Mouse (Mus musculus) megakaryocyte-erythroid progenitor cell, adult 5 weeks (primary cell): ENCODE data around the gene Rpl35. TPM values are rescaled to one million over a fixed set of nuclear protein-coding genes. Genes with fewer than 3 reads are reported as not detected.

Experiments
- polyA plus RNA-seq: library from polyadenylated mRNA; stranded (reverse); fragments of >175 nt; gene quantifications from 2 replicates; pipeline ENCODE4 v1.2.3, GENCODE M21; 2012

Rpl35 gene
- 228 and 240 TPM in 2 replicates for polyA plus RNA-seq

DNA sequence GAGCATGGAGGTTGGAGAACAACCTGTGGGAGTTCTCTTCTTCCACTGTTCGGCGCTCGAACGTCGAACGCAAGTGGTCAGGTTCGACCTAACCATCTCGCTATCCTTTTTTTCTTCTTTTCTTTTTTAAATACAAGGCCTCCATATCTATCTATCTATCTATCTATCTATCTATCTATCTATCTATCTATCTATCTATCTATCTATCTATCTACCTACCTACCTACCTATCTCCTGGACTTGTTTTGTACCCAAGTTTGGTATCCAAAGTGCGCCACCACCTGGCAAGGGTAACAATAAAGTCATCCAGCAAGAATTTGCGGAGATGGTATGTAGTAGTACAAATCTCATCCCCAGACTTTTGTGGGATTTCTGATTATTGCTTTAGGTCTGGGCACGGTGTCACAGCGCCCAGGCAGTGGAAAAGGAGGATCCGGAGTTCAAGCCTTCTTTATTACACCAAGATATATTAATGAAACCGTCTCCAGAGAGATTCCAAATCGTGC is at the start of gene Rpl35:
Gene Rpl35, minus strand, starts transcription at position 51 of the 506 bp plus-strand sequence.

GRCm38 (mm10) chr2:39004880-39005435 is 466 bp downstream of the Rpl35 start, which contains the start of gene Arpc5l:
Gene Arpc5l, plus strand, starts transcription at chr2:39005348.

DNA sequence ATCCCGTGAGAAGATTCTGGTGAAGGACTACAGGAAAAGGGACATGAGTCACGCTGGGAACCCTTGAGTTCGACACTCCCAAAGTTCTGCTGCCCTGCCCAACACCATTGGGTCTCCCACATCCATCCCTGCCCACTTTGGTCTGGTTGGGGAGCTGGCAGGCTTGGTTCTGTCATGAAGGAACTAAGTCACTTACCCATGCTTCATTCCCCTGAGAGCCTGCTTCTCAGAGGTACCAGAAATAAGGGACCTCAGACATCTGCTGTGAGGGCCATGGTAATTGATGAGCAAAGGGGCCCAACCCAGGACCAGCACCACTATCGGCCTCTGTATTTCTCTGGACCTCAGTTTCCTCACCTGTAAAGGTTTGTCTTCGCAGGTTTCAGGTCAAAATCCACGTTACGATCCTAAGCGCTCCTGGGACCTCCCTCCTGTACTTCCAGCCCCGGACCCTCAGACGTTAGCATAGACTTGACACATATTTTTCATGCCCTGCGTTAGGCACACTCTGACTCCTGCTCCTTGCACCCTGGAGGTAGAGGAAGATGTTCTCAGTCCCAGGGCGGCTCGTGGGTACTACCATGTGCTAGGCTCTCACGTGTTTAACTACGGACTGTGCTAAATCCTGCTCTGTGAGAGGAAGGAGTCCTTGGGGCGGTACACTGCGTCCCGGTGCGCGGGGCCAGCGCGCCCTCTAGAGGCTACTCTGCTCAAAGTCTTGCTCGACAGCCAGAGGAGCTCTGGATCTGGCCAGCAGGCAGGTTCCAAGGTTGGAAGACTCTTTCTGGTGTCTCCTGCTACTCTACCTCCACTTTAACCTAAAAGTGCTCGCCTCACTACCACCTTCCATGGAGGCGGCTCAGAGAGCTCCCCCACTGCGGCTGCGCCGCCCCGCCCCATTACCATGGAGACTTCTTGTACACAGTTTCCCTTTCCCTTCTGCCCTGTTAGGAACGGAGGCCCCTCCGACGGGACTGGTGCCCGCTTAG is 7.7 kb downstream of the Rpl35 start, which contains the start of gene Wdr38:
Gene Wdr38, plus strand, starts transcription at position 91 of the 989 bp plus-strand sequence.

Other genes starting within 250 kb of the Rpl35 start
- 0.65 and 0.70 TPM in 2 replicates for gene Nr6a1, start 77.9 kb downstream of the Rpl35 start, polyA plus RNA-seq
- 0.01 TPM in 1 of 2 replicates, not detected in the other for gene Olfml2a, start 73.6 kb downstream of the Rpl35 start, polyA plus RNA-seq
- gene Wdr38, start 8.1 kb downstream of the Rpl35 start, polyA plus RNA-seq: 0.02 and 0.15 TPM in 2 replicates
- 69.8 and 71.6 TPM in 2 replicates for gene Arpc5l, start 276 bp downstream of the Rpl35 start, polyA plus RNA-seq
- 0.74 and 0.90 TPM in 2 replicates for gene Golga1, start 59.9 kb upstream of the Rpl35 start, polyA plus RNA-seq
- 22.1 and 34.3 TPM in 2 replicates for gene Scai, start 185.1 kb upstream of the Rpl35 start, polyA plus RNA-seq
- gene Ppp6c, start 220.8 kb upstream of the Rpl35 start, polyA plus RNA-seq: 3.0 and 4.0 TPM in 2 replicates